Mouse (Mus musculus) thymus, postnatal 25 days (tissue): ENCODE data around the gene Tbx3.

Source experiments
- DNase-seq: peaks from one replicate; pipeline ENCODE4 v3.0.0; 2022

Tbx3 gene

GRCm38 (mm10) chr5:119680329-119681010, 10.0 kb downstream of the Tbx3 start:
- no peak for DNase-seq

- no peak for DNase-seq
Observed at GRCm38 (mm10) chr5:119681011-119681832, 10.8 kb downstream of the Tbx3 start.

GRCm38 (mm10) chr5:119681833-119682210, 11.4 kb downstream of the Tbx3 start:
- no peak for DNase-seq

GRCm38 (mm10) chr5:119682646-119683515, 12.4 kb downstream of the Tbx3 start:
- DNase-seq = no peak

GRCm38 (mm10) chr5:119683861-119684260, 13.4 kb downstream of the Tbx3 start:
- DNase-seq = no peak

- DNase-seq = no peak
Observed at GRCm38 (mm10) chr5:119684701-119685391, 14.4 kb downstream of the Tbx3 start.

GRCm38 (mm10) chr5:119685446-119686198, 15.2 kb downstream of the Tbx3 start:
- no peak for DNase-seq

- DNase-seq = no peak
Observed at GRCm38 (mm10) chr5:119686199-119686964, 15.9 kb downstream of the Tbx3 start.

GRCm38 (mm10) chr5:119687005-119687855, 16.8 kb downstream of the Tbx3 start:
- no peak for DNase-seq

GRCm38 (mm10) chr5:119687856-119688206, 17.4 kb downstream of the Tbx3 start:
- no peak for DNase-seq

GRCm38 (mm10) chr5:119688306-119688705, 17.8 kb downstream of the Tbx3 start:
- no peak for DNase-seq

GRCm38 (mm10) chr5:119688914-119689420, 18.5 kb downstream of the Tbx3 start:
- no peak for DNase-seq

- no peak for DNase-seq
Observed at GRCm38 (mm10) chr5:119689501-119689900, 19.0 kb downstream of the Tbx3 start.

GRCm38 (mm10) chr5:119691075-119691474, 20.6 kb downstream of the Tbx3 start:
- DNase-seq = peak; percentile 53

- DNase-seq = no peak
Observed at GRCm38 (mm10) chr5:119692425-119692824, 22.0 kb downstream of the Tbx3 start.

GRCm38 (mm10) chr5:119694914-119695313, 24.4 kb downstream of the Tbx3 start:
- no peak for DNase-seq

GRCm38 (mm10) chr5:119703031-119703430, 32.6 kb downstream of the Tbx3 start:
- DNase-seq = no peak

GRCm38 (mm10) chr5:119704900-119705299, 34.4 kb downstream of the Tbx3 start:
- no peak for DNase-seq

GRCm38 (mm10) chr5:119706467-119706866, 36.0 kb downstream of the Tbx3 start:
- DNase-seq = no peak
